Mouse (Mus musculus) gastrocnemius, adult 8-10 months (tissue): ENCODE data around the gene Maco1. TPM values are rescaled to one million over a fixed set of nuclear protein-coding genes. Genes with fewer than 3 reads are reported as not detected.
"Not testable (repeated sequence)": the region's sequence is repeated elsewhere in the genome, so short reads cannot be mapped to it uniquely, and the experiment has no call there.

Experiments
- DNase-seq, 2 experiments: peaks; one replicate each; pipeline ENCODE4 v3.0.0; 2022; ENCODE audit warnings: low spot score in 2 of 2
- total RNA-seq, 4 experiments: library from RNA; stranded (reverse); gene quantifications; 2 replicates each; pipeline ENCODE4 v1.2.4; 2022

Gene Maco1
- total RNA-seq, 4 experiments from 2014 or later, result 17.5 to 21.6 (median 19.1) TPM

- DNase-seq, result peak in 1 of 2 experiments; percentile 43
Measured at GRCm38 (mm10) chr4:134814229-134814571, 38.9 kb downstream of the Maco1 start.

GRCm38 (mm10) chr4:134813406-134814228 is 39.5 kb downstream of the Maco1 start:
- no peak for DNase-seq

DNA sequence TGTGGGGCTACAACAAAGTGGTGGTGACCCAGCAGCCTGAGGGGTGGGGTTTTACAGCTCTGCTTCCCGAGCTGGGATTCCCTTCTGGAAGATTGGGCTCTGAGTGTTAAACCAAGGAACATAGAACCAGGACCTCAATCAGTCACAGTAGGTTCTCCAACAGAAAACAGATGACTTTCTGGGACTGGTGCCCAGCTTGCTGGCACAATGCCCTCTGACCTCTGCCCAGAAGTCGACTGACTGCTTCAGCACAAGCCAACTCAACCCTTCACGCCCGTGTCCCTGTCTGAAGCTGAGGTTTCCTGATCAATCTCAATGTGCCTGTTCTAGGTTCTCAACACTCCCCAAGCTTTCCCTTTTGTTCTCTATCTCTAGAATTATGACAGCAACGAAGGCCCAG is 48.4 kb downstream of the Maco1 start:
- peak; percentile 89 to 90 for DNase-seq

DNA sequence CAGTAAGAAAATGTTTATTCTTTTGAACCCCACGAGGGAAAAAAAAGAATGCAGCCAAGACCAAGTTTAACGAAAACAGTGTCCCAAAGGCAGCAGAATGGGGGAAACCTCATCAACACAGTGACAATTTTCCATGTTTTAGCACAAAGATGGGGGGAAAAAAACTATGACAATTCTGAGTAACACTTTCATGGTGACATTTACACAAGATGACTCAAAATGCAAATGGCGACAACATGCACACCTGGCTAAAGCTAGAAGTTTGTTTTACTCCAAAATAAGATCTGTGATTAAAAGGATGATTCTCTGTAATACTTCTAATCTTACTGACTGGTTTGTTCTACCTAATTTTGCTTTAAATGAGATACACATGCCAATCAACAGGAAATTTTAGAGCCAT is 50.4 kb downstream of the Maco1 start:
- no peak for DNase-seq

DNA sequence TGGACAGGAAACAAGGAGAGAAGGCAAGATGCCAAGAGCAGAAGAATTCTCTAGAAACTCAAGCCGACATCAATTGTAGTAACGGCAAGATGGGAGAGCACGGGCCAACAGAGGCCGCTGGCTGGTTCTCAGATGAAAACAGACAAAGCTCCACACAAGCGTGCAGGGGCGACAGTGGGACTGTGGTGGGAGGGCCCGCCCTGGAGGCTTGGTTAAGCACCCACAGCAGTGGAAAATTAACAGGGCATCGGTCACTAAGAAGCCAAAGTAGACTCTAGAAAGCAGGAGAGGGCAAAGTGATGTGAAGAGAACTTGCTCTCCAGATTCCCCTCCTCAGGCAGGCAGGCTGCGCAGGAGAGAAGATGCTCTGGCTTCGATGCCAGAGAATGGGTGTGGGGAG is 51.0 kb downstream of the Maco1 start:
- no peak for DNase-seq

- no peak for DNase-seq
Measured at GRCm38 (mm10) chr4:134800693-134801092, 52.5 kb downstream of the Maco1 start.

DNA sequence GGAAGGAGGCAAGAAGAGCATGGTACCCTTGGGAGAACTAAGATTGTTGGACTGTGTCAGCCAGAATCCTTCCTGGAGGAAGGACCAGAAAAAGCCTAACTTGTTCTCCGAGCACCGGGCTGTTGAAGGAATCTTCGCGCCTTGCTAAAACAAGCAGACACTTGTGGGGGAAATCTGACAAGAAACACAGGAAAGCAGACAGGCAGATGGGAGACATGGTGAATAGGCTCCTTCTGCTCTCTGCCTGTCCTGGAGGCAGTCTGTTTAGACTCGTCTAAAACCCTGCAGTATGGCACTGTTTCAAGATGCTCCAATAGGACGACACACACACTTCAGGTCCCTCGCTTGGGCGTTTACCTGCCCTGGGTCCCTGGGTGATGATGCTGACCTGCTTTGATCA is 53.0 kb downstream of the Maco1 start:
- no peak for DNase-seq

- peak; percentile 53 for DNase-seq
Measured at GRCm38 (mm10) chr4:134799272-134799671, 53.9 kb downstream of the Maco1 start.

- no peak for DNase-seq
Measured at GRCm38 (mm10) chr4:134798861-134799260, 54.3 kb downstream of the Maco1 start.

- no peak for DNase-seq
Measured at GRCm38 (mm10) chr4:134797621-134798020, 55.5 kb downstream of the Maco1 start.

- DNase-seq, result no peak
Measured at GRCm38 (mm10) chr4:134796581-134797361, 56.4 kb downstream of the Maco1 start.

- DNase-seq, result no peak
Measured at GRCm38 (mm10) chr4:134795819-134796485, 57.2 kb downstream of the Maco1 start.

- DNase-seq, result not testable (repeated sequence)
Measured at GRCm38 (mm10) chr4:134794959-134795358, 58.2 kb downstream of the Maco1 start.

GRCm38 (mm10) chr4:134793213-134793956 is 59.8 kb downstream of the Maco1 start:
- no peak for DNase-seq

DNA sequence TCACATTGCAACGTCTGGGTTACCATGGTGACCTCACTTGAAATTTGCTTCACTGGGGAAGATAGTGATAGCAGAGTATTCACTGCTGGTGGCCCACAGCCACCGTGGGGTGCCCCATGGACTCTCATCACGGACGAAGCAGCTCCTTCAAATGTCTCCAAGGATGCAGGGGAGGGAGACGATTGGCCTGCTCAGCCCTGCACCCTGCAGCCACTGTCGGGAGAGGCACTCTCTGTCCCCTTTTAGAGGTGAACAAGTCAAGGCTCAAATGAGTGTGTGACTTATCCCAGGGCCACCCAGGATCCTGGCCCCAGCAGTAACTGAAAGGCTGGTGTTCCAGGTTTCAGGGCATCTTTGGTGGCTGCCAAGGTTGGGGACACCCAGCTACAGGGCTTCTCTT is 61.4 kb downstream of the Maco1 start:
- no peak for DNase-seq

DNA sequence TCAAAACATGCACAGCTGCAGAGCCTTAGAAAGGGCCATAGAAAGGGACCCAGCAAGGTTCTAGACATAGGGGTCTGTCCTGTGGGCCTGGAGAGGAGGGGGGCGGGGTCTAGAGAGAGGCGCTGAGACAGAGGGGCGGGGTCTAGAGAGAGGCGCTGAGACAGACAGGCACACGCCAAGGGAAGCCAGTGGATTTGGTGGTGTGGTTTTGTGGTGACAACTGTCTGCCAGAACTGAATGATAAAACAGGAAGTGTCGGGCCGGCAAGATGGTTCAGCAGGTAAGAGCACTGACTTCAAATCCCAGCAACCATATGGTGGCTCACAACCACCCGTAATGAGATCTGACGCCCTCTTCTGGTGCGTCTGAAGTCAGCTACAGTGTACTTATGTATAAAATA is 66.2 kb downstream of the Maco1 start:
- no peak for DNase-seq

GRCm38 (mm10) chr4:134784701-134785100 is 68.4 kb downstream of the Maco1 start:
- DNase-seq, result no peak

DNA sequence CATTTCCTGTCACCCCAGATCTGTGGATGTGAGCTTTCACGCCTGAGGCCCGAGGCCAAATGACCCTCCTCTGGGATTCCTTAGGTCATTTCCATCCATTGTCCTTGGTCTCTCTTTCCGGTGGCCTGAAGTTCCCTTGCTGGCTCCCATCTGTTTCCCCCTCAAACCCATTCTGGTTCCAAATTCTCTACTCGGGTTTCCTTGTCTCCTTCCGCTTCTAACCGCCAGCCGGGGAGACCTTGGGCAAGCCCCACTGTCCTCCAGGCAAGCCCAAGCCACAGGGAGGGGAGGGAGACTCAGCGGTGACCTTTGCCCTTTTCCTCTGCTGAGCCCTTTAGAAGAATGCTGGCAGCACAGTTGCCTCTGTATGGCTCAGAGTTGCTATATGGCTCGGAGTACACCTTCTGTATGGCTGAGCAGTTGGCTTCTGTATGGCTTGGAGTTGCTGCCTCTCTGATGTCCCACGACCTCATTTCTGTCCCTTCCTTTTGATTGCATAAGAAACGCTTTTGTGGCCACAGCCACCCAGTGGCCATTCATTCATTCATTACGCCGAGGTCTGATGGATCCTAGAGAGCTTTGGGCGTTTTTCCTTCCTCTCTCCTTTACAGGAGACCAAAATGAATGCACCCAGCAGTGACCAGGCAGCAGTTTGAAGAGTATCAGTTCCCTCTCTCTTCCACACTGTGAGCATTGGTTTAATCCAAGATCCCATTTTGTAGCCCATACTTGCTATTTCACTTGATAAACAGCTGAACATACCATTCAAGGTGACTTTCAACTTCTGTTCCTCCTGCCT is 73.8 kb downstream of the Maco1 start:
- DNase-seq, result no peak

DNA sequence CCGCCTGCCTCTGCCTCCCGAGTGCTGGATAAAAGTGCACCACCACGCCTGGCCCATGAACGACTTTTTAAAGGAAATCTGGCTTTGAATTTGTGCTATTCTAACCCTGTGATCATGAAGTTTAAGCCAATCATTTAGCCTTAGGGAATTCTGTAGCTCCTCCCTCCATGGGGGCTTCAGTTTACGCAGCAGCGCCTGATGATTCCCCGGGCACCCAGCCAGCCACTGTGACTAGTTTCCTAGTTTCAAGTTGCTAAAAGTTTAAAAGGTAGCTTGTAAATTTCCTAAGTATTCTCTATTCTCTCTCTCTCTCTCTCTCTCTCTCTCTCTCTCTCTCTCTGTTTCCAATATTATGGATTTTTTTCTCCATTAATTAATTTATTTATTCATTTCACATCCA is 76.9 kb downstream of the Maco1 start:
- DNase-seq, result no peak

DNA sequence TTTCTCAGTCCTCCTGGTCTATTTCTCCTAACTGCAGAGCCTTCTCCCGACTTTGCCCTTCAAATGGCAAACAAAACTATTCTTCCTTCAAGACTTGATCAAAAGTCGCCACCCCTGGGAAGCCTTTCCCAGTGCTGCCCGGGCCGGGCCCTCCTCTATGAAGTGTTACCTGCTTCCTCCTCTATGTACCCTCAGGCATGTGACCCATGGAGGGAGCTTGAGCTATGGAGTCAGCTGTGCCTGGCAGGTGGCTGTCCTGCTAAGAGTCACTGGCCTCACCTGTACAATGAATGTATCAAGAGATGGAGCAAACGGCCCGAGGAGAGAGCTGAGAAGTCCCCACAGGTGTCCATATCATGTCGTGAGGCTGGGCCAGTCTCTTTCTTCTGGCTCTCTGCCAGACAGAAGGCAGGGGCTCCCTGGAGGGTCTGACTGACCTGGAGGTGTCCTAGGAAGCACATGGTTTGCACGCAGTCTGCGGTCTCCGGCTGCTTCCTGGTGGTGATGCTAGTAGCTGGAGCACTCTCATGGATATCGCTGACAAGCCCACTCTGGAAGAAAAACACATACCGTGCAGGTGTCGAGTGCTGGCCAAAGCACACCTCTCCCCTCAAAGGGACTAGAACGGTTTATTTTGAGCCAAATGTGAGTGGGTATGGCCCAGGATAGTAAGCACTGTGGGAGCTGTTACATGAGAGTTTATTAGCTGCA is 77.8 kb downstream of the Maco1 start:
- DNase-seq, result no peak
